Mouse (Mus musculus) liver, embryonic 14.5 days (tissue): ENCODE results near the gene Mcl1. TPM values are rescaled to one million over a fixed set of nuclear protein-coding genes. Genes with fewer than 3 reads are reported as not detected.

ENCODE experiments used
- ATAC-seq: fragments of 200-750 bp; cut with Nextera tagmentation; 2 replicates; pipeline ENCODE4 v1.8.0; 2017; ENCODE audit warnings: moderate number of reproducible peaks, mild to moderate bottlenecking, moderate library complexity; ENCODE audit not compliant: insufficient read depth
- DNase-seq, 3 experiments: peaks; one replicate each; pipeline ENCODE4 v3.0.0-alpha.2; 2012 to 2013; ENCODE audit warnings: low read depth in 3 of 3, low spot score in 3 of 3
- H3K27ac ChIP-seq: fragments of 300-500 bp; sonication (generic); 2 replicates; pipeline ENCODE4 v1.5.1; 2014; ENCODE audit warnings: moderate library complexity, mild to moderate bottlenecking, control low read depth, inconsistent platforms
- H3K27me3 ChIP-seq: fragments of 300-500 bp; sonication (generic); 2 replicates; pipeline ENCODE4 v1.6.1; 2014; ENCODE audit warnings: mild to moderate bottlenecking, low read length, moderate library complexity; ENCODE audit not compliant: control insufficient read depth, insufficient read depth
- H3K36me3 ChIP-seq: fragments of 300-500 bp; sonication (generic); replicated peaks from 2 replicates; pipeline ENCODE4 v1.6.1; 2014; ENCODE audit warnings: low read depth; ENCODE audit not compliant: control insufficient read depth, insufficient read depth
- H3K4me1 ChIP-seq, 2 experiments: fragments of 200-500 bp in 1 of 2; fragments of 300-500 bp in 1 of 2; sonication (generic) in 1 of 2; replicated peaks; 2 replicates each; pipeline ENCODE4 v1.6.1; 2012 to 2014; ENCODE audit warnings: antibody characterized with exemption in 1 of 2, inconsistent platforms in 1 of 2, low read length in 1 of 2; ENCODE audit not compliant: control insufficient read depth in 2 of 2, insufficient read depth in 2 of 2
- H3K4me2 ChIP-seq: fragments of 300-500 bp; sonication (generic); 2 replicates; pipeline ENCODE4 v1.6.1; 2014; ENCODE audit warnings: low read depth, mild to moderate bottlenecking, control low read depth, moderate library complexity
- H3K4me3 ChIP-seq, 2 experiments: fragments of 200-500 bp in 1 of 2; fragments of 300-500 bp in 1 of 2; sonication (generic) in 1 of 2; 2 replicates each; pipeline ENCODE4 v1.5.1; 2012 to 2014; ENCODE audit warnings: low read depth in 2 of 2, low read length in 2 of 2, mild to moderate bottlenecking in 2 of 2, control low read depth in 1 of 2, inconsistent platforms in 1 of 2, moderate library complexity in 1 of 2; ENCODE audit not compliant: insufficient read depth in 1 of 2
- H3K9ac ChIP-seq: fragments of 300-500 bp; sonication (generic); replicated peaks from 2 replicates; pipeline ENCODE4 v1.6.1; 2014; ENCODE audit warnings: mild to moderate bottlenecking, control low read depth, moderate library complexity
- H3K9me3 ChIP-seq: fragments of 300-500 bp; sonication (generic); 2 replicates; pipeline ENCODE4 v1.6.1; 2016; ENCODE audit warnings: low read length, mixed read lengths; ENCODE audit not compliant: control insufficient read depth
- CTCF ChIP-seq: IDR thresholded peaks from 2 replicates; pipeline ENCODE4 v1.5.1; 2016; ENCODE audit warnings: antibody characterized with exemption, low read depth, control low read depth
- EP300 ChIP-seq: IDR thresholded peaks from 2 replicates; pipeline ENCODE4 v1.6.1; 2016; ENCODE audit warnings: antibody characterized with exemption, low read depth
- WGBS: fragments of 180-500 bp; shearing (Covaris S2); extraction: QIAGEN DNeasy Blood & Tissue Kit; methylation state at CpG from one replicate; pipeline ENCODE4 v1.1.7; 2014; ENCODE audit not compliant: insufficient replicate concordance; 5-methylcytosine and 5-hydroxymethylcytosine counted together
- polyA plus RNA-seq, 2 experiments: library from polyadenylated mRNA; depleted of rRNA in 1 of 2; stranded (reverse) in 1 of 2; unstranded in 1 of 2; fragments of >200 nt; fragmentation: Nextera tagmentation in 1 of 2; extraction: Ambion mirVana in 1 of 2; gene quantifications; 2 replicates each; pipeline versions ENCODE4 v1.2.1 to v1.2.3; 2012 to 2014

The Mcl1 gene
- polyA plus RNA-seq, 2 experiments = 34.6 to 39.2 TPM

GRCm38 (mm10) chr3:95696360-95696759, 37.8 kb downstream of the Mcl1 start:
- no peaks in the 10 kb centered on the region for H3K36me3 ChIP-seq
- ATAC-seq (no peak), DNase-seq (no peak)
- no peaks in the 10 kb centered on the region for H3K27me3 ChIP-seq
- 31% methylated on average over 7 of the region's 7 CpGs for WGBS
- no peak overlapping the region for H3K27ac ChIP-seq
- no peak overlapping the region for H3K9ac ChIP-seq
- H3K4me1 ChIP-seq = peaks cover 0 to 13% of the 10 kb centered on the region in 2 experiments; a peak in 3 of 4 replicates
- H3K4me2 ChIP-seq = no peak overlapping the region
- TF ChIP-seq CTCF (no peak), EP300 (no peak)
- H3K9me3 ChIP-seq = no peaks in the 10 kb centered on the region
- H3K4me3 ChIP-seq = no peak overlapping the region

GRCm38 (mm10) chr3:95698286-95698685, 39.7 kb downstream of the Mcl1 start:
- ATAC-seq (no peak), DNase-seq (no peak)
- Histone ChIP-seq H3K27ac (no peak overlapping the region), H3K36me3 (no peaks in the 10 kb centered on the region), H3K4me1 (peaks cover 0 to 11% of the 10 kb centered on the region in 2 experiments; a peak in 3 of 4 replicates), H3K4me3 (no peak overlapping the region), H3K4me2 (no peak overlapping the region), H3K9me3 (no peaks in the 10 kb centered on the region), H3K9ac (no peak overlapping the region), H3K27me3 (no peaks in the 10 kb centered on the region)
- TF ChIP-seq EP300 = no peak
- TF ChIP-seq CTCF = no peak
- 85% methylated on average over 4 of the region's 4 CpGs for WGBS

GRCm38 (mm10) chr3:95700233-95700681, 41.7 kb downstream of the Mcl1 start:
- no peaks in the 10 kb centered on the region for H3K36me3 ChIP-seq
- H3K4me3 ChIP-seq = no peak overlapping the region
- no peaks in the 10 kb centered on the region for H3K9me3 ChIP-seq
- peaks cover 0 to 1% of the 10 kb centered on the region in 2 experiments; a peak in 1 of 4 replicates for H3K4me1 ChIP-seq
- no peaks in the 10 kb centered on the region for H3K27me3 ChIP-seq
- H3K27ac ChIP-seq = no peak overlapping the region
- 64% methylated on average over 6 of the region's 6 CpGs for WGBS
- ATAC-seq (peak; percentile 45; the same call in 1 of the 2 replicates), DNase-seq (no peak)
- no peak overlapping the region for H3K4me2 ChIP-seq
- TF ChIP-seq EP300 (no peak), CTCF (no peak)
- no peak overlapping the region for H3K9ac ChIP-seq

DNA sequence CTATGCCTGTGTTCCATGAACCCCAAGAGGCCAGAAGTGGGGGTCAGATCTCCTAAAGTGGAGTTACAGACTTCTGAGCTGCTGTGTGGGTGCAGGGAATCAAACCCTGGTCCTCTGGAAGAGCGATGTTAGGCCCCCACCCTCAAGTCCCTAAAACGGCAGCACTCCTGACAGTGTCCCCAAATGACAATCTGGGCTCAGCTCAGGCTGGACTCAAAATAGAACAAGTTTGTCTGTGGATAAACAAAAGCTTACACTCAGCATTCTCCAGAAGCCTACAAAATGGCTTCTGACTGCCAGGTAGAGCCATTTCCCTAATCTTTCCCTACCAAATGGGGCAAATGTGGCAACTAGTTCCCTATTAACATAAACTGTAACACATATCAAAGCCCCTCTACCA, 42.5 kb downstream of the Mcl1 start:
- no peaks in the 10 kb centered on the region for H3K27me3 ChIP-seq
- no peaks in the 10 kb centered on the region for H3K36me3 ChIP-seq
- WGBS = 58% methylated on average over 2 of the region's 2 CpGs
- DNase-seq (no peak), ATAC-seq (no peak)
- no peaks in the 10 kb centered on the region for H3K9me3 ChIP-seq
- TF ChIP-seq CTCF (no peak), EP300 (no peak)
- no peak overlapping the region for H3K4me2 ChIP-seq
- H3K4me3 ChIP-seq = no peak overlapping the region
- peaks cover 0 to 1% of the 10 kb centered on the region in 2 experiments; a peak in 1 of 4 replicates for H3K4me1 ChIP-seq
- no peak overlapping the region for H3K9ac ChIP-seq
- H3K27ac ChIP-seq = no peak overlapping the region

GRCm38 (mm10) chr3:95701877-95702540, 43.4 kb downstream of the Mcl1 start:
- Histone ChIP-seq H3K4me3 (no peak overlapping the region), H3K4me2 (peak overlapping the region; percentile 46), H3K27ac (no peak overlapping the region), H3K4me1 (peaks cover 0 to 1% of the 10 kb centered on the region in 2 experiments; a peak in 1 of 4 replicates), H3K36me3 (no peaks in the 10 kb centered on the region), H3K9ac (no peak overlapping the region), H3K9me3 (no peaks in the 10 kb centered on the region), H3K27me3 (no peaks in the 10 kb centered on the region)
- WGBS = 23% methylated on average over 24 of the region's 24 CpGs
- ATAC-seq (0 out of 2 replicates have a peak, but pooled peaks have one; percentile 33), DNase-seq (no peak)
- TF ChIP-seq CTCF = no peak
- TF ChIP-seq EP300 = no peak
